18 mouse cellular contexts compared by ENCODE assay signal in the genomic region with DNA sequence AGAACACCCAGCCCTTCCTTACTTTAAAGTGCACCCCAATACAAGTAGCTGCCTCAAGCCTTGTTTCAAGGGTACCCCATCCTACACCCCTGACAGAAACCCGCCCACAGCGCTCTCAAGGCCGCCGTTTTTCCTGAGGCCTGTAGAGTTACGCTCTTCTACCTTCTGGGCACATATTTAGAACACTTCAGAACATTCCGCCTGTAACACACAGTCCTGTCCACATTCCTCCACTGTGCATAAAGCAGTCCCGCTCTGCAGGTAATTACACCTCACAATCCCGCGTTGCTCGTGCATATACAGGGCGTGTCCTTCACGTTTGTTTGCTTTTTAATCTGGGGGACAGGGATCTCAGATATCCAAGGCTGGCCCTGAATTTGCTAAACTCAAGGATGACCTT. TPM values are rescaled to one million over a fixed set of nuclear protein-coding genes. Genes with fewer than 3 reads are reported as not detected.
DNase-seq lines count a peak whose midpoint lies in the region; ATAC-seq and TF ChIP-seq lines count a peak whose summit lies in the region.
"Had no signal": no experiment of that assay in that cellular context is flagged by ENCODE, and none has a peak within 500 bp of the region (broad histone marks: within the 10 kb centered on the region; RNA-seq: fewer than 3 reads in every experiment).

No protein-coding gene starts in this region.

- H3K27me3 ChIP-seq in liver, embryonic 11.5 days (replicated peaks; ENCODE audit: control insufficient read depth, insufficient read depth, low read length), result peaks cover 99% of the 10 kb centered on the region
- H3K27me3 ChIP-seq in intestine, embryonic 16.5 days (replicated peaks; ENCODE audit: control insufficient read depth, insufficient read depth, low read length), result peaks cover 72% of the 10 kb centered on the region
- peaks cover 7% of the 10 kb centered on the region for H3K27me3 ChIP-seq in stomach, postnatal 0 days (ENCODE audit: control insufficient read depth, insufficient read depth, low read length)

- H3K4me3 ChIP-seq in liver, embryonic 11.5 days (ENCODE audit: low read depth, low read length), result no peak overlapping the region
- peak overlapping the region; percentile 62 for H3K4me3 ChIP-seq in intestine, embryonic 16.5 days (ENCODE audit: low read length)
- H3K4me3 ChIP-seq in stomach, postnatal 0 days (ENCODE audit: low read depth, low read length), result peak overlapping the region; percentile 69
- H3K4me3 ChIP-seq: kidney, embryonic 15.5 days; layer of hippocampus, adult 2 months had no signal

- no peaks in the 10 kb centered on the region for H3K36me3 ChIP-seq in liver, embryonic 11.5 days (ENCODE audit: control insufficient read depth, insufficient read depth, low read length)
- no peaks in the 10 kb centered on the region for H3K36me3 ChIP-seq in intestine, embryonic 16.5 days (ENCODE audit: control insufficient read depth, insufficient read depth, low read length)
- H3K36me3 ChIP-seq in stomach, postnatal 0 days (ENCODE audit: control insufficient read depth, insufficient read depth, low read length), result no peaks in the 10 kb centered on the region
- H3K36me3 ChIP-seq: kidney, embryonic 15.5 days; liver, embryonic 13.5 days had no signal

- 12% methylated on average over 12 of the region's 12 CpGs for WGBS in liver, embryonic 11.5 days
- 11% methylated on average over 12 of the region's 12 CpGs for whole genome bisulfite sequencing in intestine, embryonic 16.5 days
- 16% methylated on average over 12 of the region's 12 CpGs for WGBS in stomach, postnatal 0 days

- DNase-seq in liver, embryonic 11.5 days (ENCODE audit: low spot score), result no peak
- no peak for DNase-seq in liver
- peak; percentile 6 for DNase-seq in retina, embryonic 14.5 days (ENCODE audit: low spot score)
- DNase-seq in retina, postnatal 1 day, result no peak
- DNase-seq in stomach, postnatal 0 days (ENCODE audit: low spot score), result no peak
- DNase-seq in spleen, adult 12 weeks (ENCODE audit: low spot score), result no peak
- DNase-seq in kidney, postnatal 36 days, result no peak
- DNase-seq: cerebellum, adult 9-10 months; forebrain, postnatal 0 days; gastrocnemius, postnatal 10 days; heart, adult 18-20 months; liver, embryonic 13.5 days; midbrain, embryonic 14.5 days had no signal

- H3K9me3 ChIP-seq in liver, embryonic 11.5 days (ENCODE audit: control insufficient read depth, low read length), result no peaks in the 10 kb centered on the region
- H3K9me3 ChIP-seq in intestine, embryonic 16.5 days (ENCODE audit: control insufficient read depth, low read length), result no peaks in the 10 kb centered on the region
- no peaks in the 10 kb centered on the region for H3K9me3 ChIP-seq in stomach, postnatal 0 days (ENCODE audit: control insufficient read depth, low read length)
- H3K9me3 ChIP-seq: kidney, embryonic 15.5 days; liver, embryonic 13.5 days had no signal

- no peak for TF ChIP-seq EP300 in stomach, postnatal 0 days (optimal IDR thresholded peaks at IDR 0.05)

- no peak overlapping the region for H3K9ac ChIP-seq in liver, embryonic 11.5 days (ENCODE audit: low read depth, low read length)
- H3K9ac ChIP-seq in intestine, embryonic 16.5 days (ENCODE audit: low read depth, low read length), result peak overlapping the region; percentile 86
- peak overlapping the region; percentile 89 for H3K9ac ChIP-seq in stomach, postnatal 0 days (ENCODE audit: low read length)
- H3K9ac ChIP-seq: forebrain, postnatal 0 days; kidney, embryonic 15.5 days; liver, embryonic 13.5 days had no signal

- no peak for ATAC-seq in liver, embryonic 11.5 days (replicated peaks; ENCODE audit: low FRiP score)
- ATAC-seq in intestine, embryonic 16.5 days, result no peak
- no peak; the same call in 1 of the 2 replicates for ATAC-seq in stomach, postnatal 0 days (ENCODE audit: low FRiP score, low TSS enrichment)
- ATAC-seq: forebrain, postnatal 0 days; hindbrain, embryonic 16.5 days; Patski had no signal

- no peak overlapping the region for H3K27ac ChIP-seq in liver, embryonic 11.5 days (ENCODE audit: low read depth, low read length)
- peak overlapping the region; percentile 95 for H3K27ac ChIP-seq in intestine, embryonic 16.5 days (ENCODE audit: low read length)
- H3K27ac ChIP-seq in stomach, postnatal 0 days (replicated peaks), result peak overlapping the region; percentile 99
- H3K27ac ChIP-seq: kidney, embryonic 15.5 days; layer of hippocampus, adult 2 months; liver, embryonic 13.5 days had no signal

- no peak for TF ChIP-seq CTCF in stomach, postnatal 0 days (IDR thresholded peaks at IDR 0.05; ENCODE audit: low read depth)

- peak overlapping the region; percentile 65; the same call in 1 of the 2 replicates for H3K4me2 ChIP-seq in liver, embryonic 11.5 days
- H3K4me2 ChIP-seq in intestine, embryonic 16.5 days (ENCODE audit: low read depth, low read length), result peak overlapping the region; percentile 77
- H3K4me2 ChIP-seq in stomach, postnatal 0 days (replicated peaks; ENCODE audit: low read depth), result peak overlapping the region; percentile 71

- peaks cover 2% of the 10 kb centered on the region; the same call in 1 of the 2 replicates for H3K4me1 ChIP-seq in liver, embryonic 11.5 days (replicated peaks; ENCODE audit: control insufficient read depth, insufficient read depth, low read length)
- H3K4me1 ChIP-seq in intestine, embryonic 16.5 days (ENCODE audit: control insufficient read depth, insufficient read depth, low read length), result peaks cover 4% of the 10 kb centered on the region
- H3K4me1 ChIP-seq in stomach, postnatal 0 days (replicated peaks; ENCODE audit: control insufficient read depth, insufficient read depth), result 0 out of 2 replicates have a peak, but pooled peaks cover 3% of the 10 kb centered on the region

RNA-seq across cellular contexts. Expression of gene Foxf1, which starts 4.2 kb away (rescaled TPM):
- polyA plus RNA-seq in liver, embryonic 11.5 days (2014; fragmentation: Nextera tagmentation; extraction: Ambion mirVana), result 37.6 and 37.8 TPM in 2 replicates
- polyA plus RNA-seq in intestine, embryonic 16.5 days (2015; fragmentation: Nextera tagmentation; extraction: Ambion mirVana), result 86.9 and 88.3 TPM in 2 replicates
- 59.3 and 64.0 TPM in 2 replicates for polyA plus RNA-seq in stomach, postnatal 0 days (2015; fragmentation: Nextera tagmentation; extraction: Ambion mirVana)

RNA-seq across cellular contexts. Expression of gene Mthfsd, which starts 28.2 kb away (rescaled TPM):
- polyA plus RNA-seq in liver, embryonic 11.5 days (2014; fragmentation: Nextera tagmentation; extraction: Ambion mirVana), result 48.1 and 50.6 TPM in 2 replicates
- 48.9 TPM in 2 replicates for polyA plus RNA-seq in intestine, embryonic 16.5 days (2015; fragmentation: Nextera tagmentation; extraction: Ambion mirVana)
- 33.0 and 38.1 TPM in 2 replicates for polyA plus RNA-seq in stomach, postnatal 0 days (2015; fragmentation: Nextera tagmentation; extraction: Ambion mirVana)

RNA-seq across cellular contexts. Expression of gene Foxc2, which starts 36.0 kb away (rescaled TPM):
- polyA plus RNA-seq in liver, embryonic 11.5 days (2014; fragmentation: Nextera tagmentation; extraction: Ambion mirVana), result 2.6 and 3.4 TPM in 2 replicates
- 0.20 and 0.22 TPM in 2 replicates for polyA plus RNA-seq in intestine, embryonic 16.5 days (2015; fragmentation: Nextera tagmentation; extraction: Ambion mirVana)
- polyA plus RNA-seq in stomach, postnatal 0 days (2015; fragmentation: Nextera tagmentation; extraction: Ambion mirVana), result 0.40 and 0.41 TPM in 2 replicates

RNA-seq across cellular contexts. Expression of gene Foxl1, which starts 47.8 kb away (rescaled TPM):
- polyA plus RNA-seq in liver, embryonic 11.5 days (2014; fragmentation: Nextera tagmentation; extraction: Ambion mirVana), result 0.61 and 0.73 TPM in 2 replicates
- 5.2 and 5.8 TPM in 2 replicates for polyA plus RNA-seq in intestine, embryonic 16.5 days (2015; fragmentation: Nextera tagmentation; extraction: Ambion mirVana)
- 2.8 and 2.9 TPM in 2 replicates for polyA plus RNA-seq in stomach, postnatal 0 days (2015; fragmentation: Nextera tagmentation; extraction: Ambion mirVana)
- polyA plus RNA-seq: forebrain, postnatal 0 days; midbrain, embryonic 14.5 days had no signal
